Mouse (Mus musculus): ENCODE measurements at regions not wholly inside any gene's neighbourhood (a gene's known extent, or its start where the extent isn't known, plus 50 kb on each side); places are given as distances from the start of the nearest gene placed in this dataset.
A peak's percentile ranks its signal among the peaks of the same experiment; 100 is the strongest.

DNA sequence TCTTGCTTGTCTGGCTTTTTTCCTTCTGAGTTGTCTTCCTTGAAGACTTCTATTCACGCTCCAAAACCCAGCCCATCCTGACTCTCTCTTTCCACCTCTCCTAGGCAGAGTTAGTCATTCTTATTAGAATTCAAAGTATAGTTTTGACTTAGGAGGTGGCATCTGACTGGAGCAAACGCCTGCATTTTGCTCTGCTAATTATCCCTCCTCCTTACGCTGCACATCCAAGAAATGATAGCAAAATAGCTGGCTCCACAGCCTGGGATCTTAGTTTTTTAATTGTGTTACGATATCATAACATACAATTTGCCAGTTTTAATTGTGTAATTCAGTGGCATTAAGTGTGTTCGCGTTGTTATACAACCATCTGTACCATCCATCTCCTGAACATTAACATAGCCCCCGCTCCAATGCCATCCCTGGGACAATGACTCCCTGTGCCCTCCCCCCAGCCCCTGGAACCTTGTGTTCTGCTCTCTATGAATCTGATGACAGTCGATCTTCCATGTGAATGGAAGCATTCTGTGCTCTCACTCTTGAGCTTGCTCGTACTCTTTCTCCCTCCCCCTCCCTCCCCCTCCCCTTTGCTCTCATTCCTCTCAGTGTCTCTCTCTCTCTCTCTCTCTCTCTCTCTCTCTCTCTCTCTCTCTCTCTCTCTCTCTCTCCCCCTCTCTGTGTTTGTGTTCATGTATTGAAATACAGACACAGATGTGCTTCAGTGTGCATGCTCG lies 122.6 kb upstream of the Csf3r start:
- Histone ChIP-seq H3K4me1 (replicated peaks; ENCODE audit: control insufficient read depth, insufficient read depth, low read length) (0 out of 2 replicates have a peak, but pooled peaks cover 8% of the 10 kb centered on the region), H3K9ac (no peak overlapping the region; the same call in 1 of the 2 replicates), H3K9me3 (ENCODE audit: control insufficient read depth, low read length) (no peaks in the 10 kb centered on the region), H3K27ac (no peak overlapping the region), H3K4me2 (replicated peaks) (no peak overlapping the region), H3K27me3 (ENCODE audit: control insufficient read depth, insufficient read depth, low read length) (no peaks in the 10 kb centered on the region), H3K4me3 (replicated peaks; ENCODE audit: low read length) (no peak overlapping the region), H3K36me3 (replicated peaks; ENCODE audit: control insufficient read depth, insufficient read depth) (no peaks in the 10 kb centered on the region)
- DNase-seq (ENCODE audit: low spot score) (no peak), ATAC-seq (ENCODE audit: low FRiP score) (no peak)
- 47% methylated on average over 10 of the region's 10 CpGs for WGBS

DNA sequence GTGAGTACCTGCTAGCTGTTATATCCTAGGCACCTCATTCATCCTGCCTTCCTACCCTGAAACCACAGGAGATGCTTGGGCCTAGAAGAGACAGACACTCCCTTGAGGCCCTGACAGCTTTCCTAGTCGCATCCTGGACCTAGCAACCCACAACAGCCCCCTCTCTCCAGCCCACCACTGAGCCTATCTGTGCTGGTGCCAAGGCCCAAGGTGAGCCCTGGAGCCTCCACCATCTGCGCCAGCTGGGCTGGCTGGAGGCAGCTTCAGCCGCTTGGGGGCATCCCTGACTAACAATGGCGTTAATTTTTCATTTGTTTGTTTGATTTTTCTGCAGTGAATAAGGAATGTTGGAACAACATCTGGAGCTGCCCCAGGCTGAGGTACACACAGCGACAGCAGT lies 118.1 kb upstream of the Csf3r start:
- no peaks in the 10 kb centered on the region for H3K27me3 ChIP-seq (ENCODE audit: control insufficient read depth, insufficient read depth, low read length)
- no peaks in the 10 kb centered on the region for H3K36me3 ChIP-seq (replicated peaks; ENCODE audit: control insufficient read depth, insufficient read depth)
- 55% methylated on average over 5 of the region's 5 CpGs for WGBS
- H3K27ac ChIP-seq: no peak overlapping the region; the same call in 1 of the 2 replicates
- H3K4me1 ChIP-seq (replicated peaks; ENCODE audit: control insufficient read depth, insufficient read depth, low read length): no peaks in the 10 kb centered on the region
- H3K4me2 ChIP-seq (replicated peaks): no peak overlapping the region
- no peak for DNase-seq (ENCODE audit: low spot score)
- H3K4me3 ChIP-seq (replicated peaks; ENCODE audit: low read length): no peak overlapping the region
- no peaks in the 10 kb centered on the region for H3K9me3 ChIP-seq (ENCODE audit: control insufficient read depth, low read length)
- no peak for ATAC-seq (ENCODE audit: low FRiP score)
- no peak overlapping the region for H3K9ac ChIP-seq

DNA sequence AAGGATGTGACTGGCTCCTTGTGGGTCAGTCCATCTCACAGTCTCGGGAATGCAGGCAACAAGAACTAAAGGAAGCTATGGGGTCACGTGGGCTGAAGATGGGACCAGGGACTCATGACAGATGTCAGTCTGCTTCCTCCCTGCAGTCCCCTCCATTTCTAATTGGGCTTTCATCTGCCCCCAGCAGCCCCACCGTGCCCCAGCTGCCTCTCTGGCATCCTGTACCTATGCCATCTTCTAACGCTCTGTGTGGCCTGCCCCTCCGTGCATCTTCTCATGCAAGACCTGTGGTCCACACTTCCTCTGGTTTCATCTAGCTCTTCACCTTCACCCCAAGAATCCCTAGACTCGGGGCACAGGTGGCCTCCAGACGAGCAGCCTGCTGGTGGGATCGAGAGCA lies 115.4 kb upstream of the Csf3r start:
- Histone ChIP-seq H3K36me3 (replicated peaks; ENCODE audit: control insufficient read depth, insufficient read depth) (no peaks in the 10 kb centered on the region), H3K4me1 (replicated peaks; ENCODE audit: control insufficient read depth, insufficient read depth, low read length) (no peaks in the 10 kb centered on the region), H3K4me3 (replicated peaks; ENCODE audit: low read length) (no peak overlapping the region), H3K27me3 (ENCODE audit: control insufficient read depth, insufficient read depth, low read length) (0 out of 2 replicates have a peak, but pooled peaks cover 4% of the 10 kb centered on the region), H3K27ac (no peak overlapping the region), H3K4me2 (replicated peaks) (no peak overlapping the region), H3K9ac (no peak overlapping the region), H3K9me3 (ENCODE audit: control insufficient read depth, low read length) (no peaks in the 10 kb centered on the region)
- DNase-seq (ENCODE audit: low spot score) (no peak), ATAC-seq (ENCODE audit: low FRiP score) (no peak)
- 86% methylated on average over 8 of the region's 8 CpGs for WGBS

DNA sequence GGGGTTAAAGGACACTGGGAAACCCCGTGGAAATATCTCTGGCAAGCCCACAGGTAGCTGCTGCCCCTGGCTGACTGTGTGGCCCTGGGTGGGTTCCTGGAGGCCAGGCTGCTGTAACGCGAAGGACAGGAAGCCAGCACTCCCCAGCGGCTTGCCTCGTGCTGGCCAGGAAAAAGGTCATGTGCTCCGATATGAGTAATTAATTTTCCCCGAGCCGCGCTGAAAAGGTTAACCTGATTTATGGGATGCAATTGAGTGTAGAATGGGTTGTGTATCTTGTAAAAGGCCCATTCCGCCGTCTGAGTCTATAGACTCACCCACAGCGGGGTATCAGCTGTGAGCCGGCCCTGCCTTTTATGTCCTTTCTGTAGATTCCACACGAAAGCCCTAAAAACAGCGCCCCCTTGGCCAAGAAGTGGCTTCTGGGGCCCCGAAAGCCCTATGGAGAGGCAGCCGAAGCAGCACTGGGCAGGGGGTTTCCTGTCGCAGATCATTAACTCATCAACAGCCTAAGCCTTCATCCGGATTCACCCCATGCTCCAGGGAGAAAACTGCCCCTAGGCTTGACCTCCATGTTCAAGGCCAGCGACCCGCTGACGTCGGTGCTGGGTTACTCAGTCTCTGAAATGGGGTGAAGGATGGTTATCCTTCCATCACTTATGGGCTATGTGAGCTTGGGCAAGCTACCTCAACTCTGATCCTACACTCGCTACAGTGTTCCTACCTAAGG lies 112.6 kb upstream of the Csf3r start:
- 12% methylated on average over 24 of the region's 24 CpGs for WGBS

DNA sequence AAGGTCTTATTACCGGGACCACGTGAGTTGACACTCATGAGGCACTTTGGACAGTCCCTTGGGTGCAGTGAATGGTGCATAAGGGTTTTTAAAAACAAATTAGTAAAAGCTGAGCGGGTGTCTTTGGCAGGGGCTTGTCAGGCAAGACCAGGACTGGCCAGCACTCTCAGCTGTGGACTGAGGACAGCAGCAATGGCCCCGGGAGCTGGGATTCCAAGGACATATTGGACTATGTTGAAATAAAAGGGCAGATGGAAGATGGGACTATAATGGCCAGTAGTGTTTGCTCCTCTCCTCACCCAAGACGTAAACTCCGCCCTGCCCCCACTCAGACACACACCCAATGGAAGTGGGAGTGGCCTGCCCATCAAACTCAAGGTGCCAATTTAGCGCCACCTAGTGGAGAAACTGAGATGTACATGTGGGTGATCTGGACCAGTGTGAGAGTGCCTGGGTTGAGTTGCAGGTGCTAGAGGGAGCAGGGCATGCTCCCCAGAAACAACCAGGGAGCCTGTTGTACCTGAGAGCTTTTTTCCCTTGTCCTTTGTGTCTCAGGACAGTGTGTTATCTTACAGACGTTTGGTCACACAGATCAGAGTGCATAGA lies 111.8 kb upstream of the Csf3r start:
- no peak for ATAC-seq (ENCODE audit: low FRiP score)
- no peak overlapping the region for H3K4me3 ChIP-seq (replicated peaks; ENCODE audit: low read length)
- no peak overlapping the region for H3K27ac ChIP-seq
- no peaks in the 10 kb centered on the region for H3K36me3 ChIP-seq (replicated peaks; ENCODE audit: control insufficient read depth, insufficient read depth)
- H3K4me1 ChIP-seq (replicated peaks; ENCODE audit: control insufficient read depth, insufficient read depth, low read length): no peaks in the 10 kb centered on the region; the same call in 1 of the 2 replicates
- DNase-seq (ENCODE audit: low spot score): peak; percentile 78
- no peak overlapping the region for H3K4me2 ChIP-seq (replicated peaks)
- no peaks in the 10 kb centered on the region for H3K9me3 ChIP-seq (ENCODE audit: control insufficient read depth, low read length)
- H3K27me3 ChIP-seq (ENCODE audit: control insufficient read depth, insufficient read depth, low read length): 0 out of 2 replicates have a peak, but pooled peaks cover 8% of the 10 kb centered on the region
- WGBS: 21% methylated on average over 8 of the region's 8 CpGs
- H3K9ac ChIP-seq: no peak overlapping the region

More for the DNA sequence above, 112.6 kb upstream of the Csf3r start:
- no peak overlapping the region for H3K9ac ChIP-seq
- no peak overlapping the region for H3K4me2 ChIP-seq (replicated peaks)
- no peaks in the 10 kb centered on the region for H3K4me1 ChIP-seq (replicated peaks; ENCODE audit: control insufficient read depth, insufficient read depth, low read length)
- ATAC-seq (ENCODE audit: low FRiP score) (no peak), DNase-seq (ENCODE audit: low spot score) (no peak)
- no peak overlapping the region for H3K4me3 ChIP-seq (replicated peaks; ENCODE audit: low read length)
- H3K9me3 ChIP-seq (ENCODE audit: control insufficient read depth, low read length): no peaks in the 10 kb centered on the region
- no peaks in the 10 kb centered on the region for H3K36me3 ChIP-seq (replicated peaks; ENCODE audit: control insufficient read depth, insufficient read depth)
- H3K27ac ChIP-seq: no peak overlapping the region
- H3K27me3 ChIP-seq (ENCODE audit: control insufficient read depth, insufficient read depth, low read length): 0 out of 2 replicates have a peak, but pooled peaks cover 5% of the 10 kb centered on the region

DNA sequence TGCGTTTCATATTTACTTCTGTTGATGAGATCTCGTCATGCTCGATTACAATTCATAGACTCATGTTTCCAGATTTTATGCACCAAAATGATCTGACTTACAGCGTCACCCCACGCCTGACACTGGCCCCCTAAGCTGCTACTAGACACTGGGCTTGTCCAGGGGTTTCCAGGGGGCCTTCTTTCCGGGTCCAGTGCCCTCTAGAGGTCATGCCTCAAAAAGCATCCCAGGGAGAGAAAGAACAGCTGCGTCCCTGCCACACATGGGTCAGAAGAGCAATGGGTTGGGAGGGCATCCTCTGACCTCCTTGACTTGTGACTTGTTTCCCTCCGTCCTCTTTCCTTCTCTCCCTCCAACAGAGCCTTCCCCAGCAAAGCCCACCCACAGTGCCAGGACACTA lies 109.2 kb upstream of the Csf3r start:
- H3K4me1 ChIP-seq (replicated peaks; ENCODE audit: control insufficient read depth, insufficient read depth, low read length): peaks cover 3% of the 10 kb centered on the region; the same call in 1 of the 2 replicates
- no peak overlapping the region for H3K4me2 ChIP-seq (replicated peaks)
- 0 out of 2 replicates have a peak, but pooled peaks cover 8% of the 10 kb centered on the region for H3K27me3 ChIP-seq (ENCODE audit: control insufficient read depth, insufficient read depth, low read length)
- no peaks in the 10 kb centered on the region for H3K9me3 ChIP-seq (ENCODE audit: control insufficient read depth, low read length)
- ATAC-seq (ENCODE audit: low FRiP score) (no peak), DNase-seq (ENCODE audit: low spot score) (no peak)
- no peak overlapping the region for H3K27ac ChIP-seq
- 30% methylated on average over 8 of the region's 8 CpGs for WGBS
- H3K9ac ChIP-seq: no peak overlapping the region
- no peaks in the 10 kb centered on the region for H3K36me3 ChIP-seq (replicated peaks; ENCODE audit: control insufficient read depth, insufficient read depth)
- no peak overlapping the region for H3K4me3 ChIP-seq (replicated peaks; ENCODE audit: low read length)

DNA sequence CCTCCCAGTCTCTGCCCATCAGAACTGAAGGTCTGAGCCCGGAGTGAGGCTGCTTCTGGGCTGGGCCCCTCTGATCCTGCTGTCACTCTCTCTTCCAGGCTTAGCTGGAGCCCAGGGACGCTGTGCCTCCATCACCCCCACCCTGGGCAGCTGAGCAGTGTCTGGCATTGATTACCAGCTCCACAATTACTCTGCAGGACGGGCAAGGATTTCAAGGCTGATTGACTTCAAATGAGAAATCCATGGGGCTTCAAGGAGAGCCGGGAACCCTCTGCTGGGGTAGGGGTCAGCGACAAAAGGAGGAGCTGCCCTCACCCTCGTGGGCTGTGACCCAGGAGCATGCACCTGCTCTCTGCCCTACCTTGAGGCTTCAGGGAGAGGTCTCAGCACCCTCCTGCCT lies 107.1 kb upstream of the Csf3r start:
- ATAC-seq (ENCODE audit: low FRiP score) (no peak), DNase-seq (ENCODE audit: low spot score) (no peak)
- Histone ChIP-seq H3K4me3 (replicated peaks; ENCODE audit: low read length) (no peak overlapping the region), H3K4me2 (replicated peaks) (no peak overlapping the region), H3K9ac (no peak overlapping the region), H3K36me3 (replicated peaks; ENCODE audit: control insufficient read depth, insufficient read depth) (no peaks in the 10 kb centered on the region), H3K27me3 (ENCODE audit: control insufficient read depth, insufficient read depth, low read length) (0 out of 2 replicates have a peak, but pooled peaks cover 4% of the 10 kb centered on the region), H3K9me3 (ENCODE audit: control insufficient read depth, low read length) (no peaks in the 10 kb centered on the region), H3K4me1 (replicated peaks; ENCODE audit: control insufficient read depth, insufficient read depth, low read length) (peaks cover 15% of the 10 kb centered on the region), H3K27ac (no peak overlapping the region; the same call in 1 of the 2 replicates)
- WGBS: 11% methylated on average over 6 of the region's 6 CpGs

DNA sequence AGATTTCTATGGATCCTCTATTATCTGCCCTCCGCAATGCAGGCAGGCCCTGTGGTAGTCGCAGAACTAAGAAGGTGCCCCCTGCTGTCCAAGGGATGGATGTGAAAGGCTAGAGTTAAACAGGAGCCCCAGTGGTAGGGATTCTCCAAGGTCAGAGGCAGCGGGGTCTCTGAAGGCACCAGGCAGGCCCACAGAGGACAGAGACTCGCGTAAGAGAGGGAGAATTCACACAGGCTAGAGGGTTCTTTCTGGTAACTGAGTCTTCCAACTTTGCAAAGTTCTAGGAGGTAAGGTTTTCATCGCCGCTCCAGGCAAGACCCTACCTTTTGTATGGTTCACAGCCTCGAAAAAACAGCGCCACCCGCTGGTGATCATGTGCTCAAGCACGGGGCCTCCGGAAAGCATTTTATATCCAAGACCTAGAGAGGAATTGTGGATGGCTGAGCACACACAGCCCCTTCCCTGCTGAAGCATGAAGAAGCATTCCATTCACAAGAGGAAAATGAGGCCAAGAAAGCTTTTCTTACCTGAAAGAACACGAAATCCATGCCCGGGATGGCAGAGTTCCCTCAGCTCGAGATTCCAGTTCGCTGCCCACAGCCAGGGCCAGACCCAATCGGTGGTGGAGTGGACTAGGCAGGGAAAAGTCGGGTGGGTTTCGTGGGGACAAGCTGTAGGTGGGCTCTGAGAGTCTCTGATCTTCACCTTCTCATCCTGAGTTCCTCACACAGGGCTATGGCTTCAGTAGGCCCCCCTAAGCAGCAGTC lies 102.6 kb upstream of the Csf3r start:
- peak overlapping the region; percentile 24 for H3K4me2 ChIP-seq (replicated peaks)
- H3K4me1 ChIP-seq (replicated peaks; ENCODE audit: control insufficient read depth, insufficient read depth, low read length): peaks cover 40% of the 10 kb centered on the region
- no peaks in the 10 kb centered on the region for H3K9me3 ChIP-seq (ENCODE audit: control insufficient read depth, low read length)
- peak overlapping the region; percentile 40 for H3K9ac ChIP-seq
- H3K36me3 ChIP-seq (replicated peaks; ENCODE audit: control insufficient read depth, insufficient read depth): no peaks in the 10 kb centered on the region
- H3K4me3 ChIP-seq (replicated peaks; ENCODE audit: low read length): no peak overlapping the region
- 0 out of 2 replicates have a peak, but pooled peaks cover 3% of the 10 kb centered on the region for H3K27me3 ChIP-seq (ENCODE audit: control insufficient read depth, insufficient read depth, low read length)
- no peak overlapping the region for H3K27ac ChIP-seq
- WGBS: 9% methylated on average over 19 of the region's 19 CpGs
- no peak for ATAC-seq (ENCODE audit: low FRiP score)
- DNase-seq (ENCODE audit: low spot score): peak; percentile 71
